Mouse (Mus musculus) lung, embryonic 15.5 days (tissue): ENCODE data around the gene Shroom3. TPM values are rescaled to one million over a fixed set of nuclear protein-coding genes. Genes with fewer than 3 reads are reported as not detected.
A peak's percentile ranks its signal among the peaks of the same experiment; 100 is the strongest.

ENCODE experiments used
- ATAC-seq: fragments of 200-750 bp; cut with Nextera tagmentation; 2 replicates; pipeline ENCODE4 v1.8.0; 2017; ENCODE audit warnings: moderate number of reproducible peaks, borderline replicate concordance; ENCODE audit not compliant: low FRiP score, low TSS enrichment; ENCODE audit errors: extremely low read depth
- H3K27ac ChIP-seq: fragments of 300-500 bp; sonication (generic); 2 replicates; pipeline ENCODE4 v1.5.1; 2015; ENCODE audit warnings: moderate library complexity, mild to moderate bottlenecking, inconsistent platforms
- H3K27me3 ChIP-seq: fragments of 300-500 bp; sonication (generic); 2 replicates; pipeline ENCODE4 v1.6.1; 2015; ENCODE audit warnings: inconsistent platforms
- H3K36me3 ChIP-seq: fragments of 300-500 bp; sonication (generic); 2 replicates; pipeline ENCODE4 v1.6.1; 2015; ENCODE audit warnings: inconsistent platforms
- H3K4me1 ChIP-seq: fragments of 300-500 bp; sonication (generic); 2 replicates; pipeline ENCODE4 v1.6.1; 2015; ENCODE audit warnings: inconsistent platforms
- H3K4me2 ChIP-seq: fragments of 300-500 bp; sonication (generic); 2 replicates; pipeline ENCODE4 v1.6.1; 2015; ENCODE audit warnings: inconsistent platforms, mild to moderate bottlenecking, moderate library complexity
- H3K4me3 ChIP-seq: fragments of 300-500 bp; sonication (generic); 2 replicates; pipeline ENCODE4 v1.5.1; 2015; ENCODE audit warnings: mild to moderate bottlenecking, inconsistent platforms
- H3K9ac ChIP-seq: fragments of 300-500 bp; sonication (generic); 2 replicates; pipeline ENCODE4 v1.6.1; 2015; ENCODE audit warnings: inconsistent platforms
- H3K9me3 ChIP-seq: fragments of 300-500 bp; sonication (generic); 2 replicates; pipeline ENCODE4 v1.6.1; 2016; ENCODE audit warnings: inconsistent platforms
- WGBS: fragments of 180-500 bp; shearing (Covaris S2); methylation state at CpG from one replicate; pipeline ENCODE4 v1.1.7; 2015; 5-methylcytosine and 5-hydroxymethylcytosine counted together
- polyA plus RNA-seq: library from polyadenylated mRNA; unstranded; fragments of >200 nt; fragmentation: Nextera tagmentation; extraction: Ambion mirVana; gene quantifications from 2 replicates; pipeline ENCODE4 v1.2.1, GENCODE M21; 2015

The Shroom3 gene
- polyA plus RNA-seq, 1 experiment from 2014 or later = 5.3 TPM

GRCm38 (mm10) chr5:92948972-92949745, 265.9 kb downstream of the Shroom3 start:
- no peak overlapping the region for H3K4me2 ChIP-seq
- H3K9ac ChIP-seq = no peak overlapping the region
- H3K27me3 ChIP-seq = no peaks in the 10 kb centered on the region
- H3K9me3 ChIP-seq = no peaks in the 10 kb centered on the region
- no peak overlapping the region for H3K27ac ChIP-seq
- peak; percentile 40; the same call in 1 of the 2 replicates for ATAC-seq
- H3K4me1 ChIP-seq = peaks cover 9% of the 10 kb centered on the region
- 48% methylated on average over 14 of the region's 14 CpGs for whole genome bisulfite sequencing
- no peak overlapping the region for H3K4me3 ChIP-seq
- peaks cover 18% of the 10 kb centered on the region for H3K36me3 ChIP-seq

- Histone ChIP-seq H3K4me1 (peaks cover 10% of the 10 kb centered on the region), H3K27ac (no peak overlapping the region), H3K9ac (no peak overlapping the region), H3K36me3 (peaks cover 20% of the 10 kb centered on the region), H3K4me3 (no peak overlapping the region), H3K27me3 (no peaks in the 10 kb centered on the region), H3K9me3 (no peaks in the 10 kb centered on the region), H3K4me2 (no peak overlapping the region)
- no peak for ATAC-seq
- 83% methylated on average over 14 of the region's 14 CpGs for WGBS
These were observed 267.3 kb downstream of the Shroom3 start for GRCm38 (mm10) chr5:92950583-92950982.

DNA sequence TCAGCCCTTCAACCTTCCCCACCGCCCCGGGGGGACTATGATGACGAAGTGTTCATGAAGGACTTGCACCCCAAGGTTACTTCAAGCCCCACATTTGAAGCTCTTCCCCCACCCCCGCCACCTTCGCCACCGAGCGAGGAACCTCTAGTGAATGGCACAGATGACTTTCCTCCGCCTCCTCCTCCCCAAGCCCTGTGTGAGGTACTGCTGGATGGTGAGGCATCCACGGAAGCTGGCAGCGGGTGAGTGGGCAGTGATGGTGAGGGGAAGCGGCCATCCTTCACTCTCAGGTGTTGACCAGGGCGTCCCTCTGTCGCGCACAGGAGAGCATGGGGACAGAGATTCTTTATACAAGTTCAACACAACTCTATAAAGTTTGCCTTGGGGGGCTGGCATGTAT, 267.8 kb downstream of the Shroom3 start:
- Histone ChIP-seq H3K27ac (no peak overlapping the region), H3K4me3 (no peak overlapping the region), H3K9ac (no peak overlapping the region), H3K27me3 (no peaks in the 10 kb centered on the region), H3K4me2 (no peak overlapping the region), H3K4me1 (peaks cover 10% of the 10 kb centered on the region), H3K9me3 (no peaks in the 10 kb centered on the region), H3K36me3 (peaks cover 25% of the 10 kb centered on the region)
- ATAC-seq = no peak
- 95% methylated on average over 14 of the region's 14 CpGs for WGBS

GRCm38 (mm10) chr5:92953865-92954264, 270.6 kb downstream of the Shroom3 start:
- no peak overlapping the region for H3K9ac ChIP-seq
- no peak overlapping the region for H3K4me3 ChIP-seq
- H3K27ac ChIP-seq = no peak overlapping the region
- H3K4me2 ChIP-seq = no peak overlapping the region
- ATAC-seq = no peak
- H3K27me3 ChIP-seq = no peaks in the 10 kb centered on the region
- peaks cover 29% of the 10 kb centered on the region for H3K36me3 ChIP-seq
- 86% methylated on average over 8 of the region's 8 CpGs for WGBS
- H3K4me1 ChIP-seq = peaks cover 10% of the 10 kb centered on the region
- no peaks in the 10 kb centered on the region for H3K9me3 ChIP-seq

- 25% methylated on average over 10 of the region's 10 CpGs for WGBS
- no peak overlapping the region for H3K4me3 ChIP-seq
- no peak overlapping the region for H3K9ac ChIP-seq
- H3K27ac ChIP-seq = no peak overlapping the region
- no peak overlapping the region for H3K4me2 ChIP-seq
- ATAC-seq = peak; percentile 28; the same call in 1 of the 2 replicates
- H3K36me3 ChIP-seq = peaks cover 29% of the 10 kb centered on the region
- H3K9me3 ChIP-seq = no peaks in the 10 kb centered on the region
- H3K4me1 ChIP-seq = peaks cover 7% of the 10 kb centered on the region
- no peaks in the 10 kb centered on the region for H3K27me3 ChIP-seq
These were observed 271.1 kb downstream of the Shroom3 start for GRCm38 (mm10) chr5:92954323-92954722.

GRCm38 (mm10) chr5:92954827-92955475, 271.7 kb downstream of the Shroom3 start:
- H3K4me2 ChIP-seq = no peak overlapping the region
- peaks cover 29% of the 10 kb centered on the region for H3K36me3 ChIP-seq
- H3K27me3 ChIP-seq = no peaks in the 10 kb centered on the region
- H3K9ac ChIP-seq = no peak overlapping the region
- ATAC-seq = peak; percentile 46; the same call in 1 of the 2 replicates
- peaks cover 10% of the 10 kb centered on the region; the same call in 1 of the 2 replicates for H3K4me1 ChIP-seq
- no peak overlapping the region for H3K4me3 ChIP-seq
- no peak overlapping the region for H3K27ac ChIP-seq
- WGBS = 41% methylated on average over 6 of the region's 6 CpGs
- H3K9me3 ChIP-seq = no peaks in the 10 kb centered on the region

- H3K9me3 ChIP-seq = no peaks in the 10 kb centered on the region
- H3K4me1 ChIP-seq = peaks cover 26% of the 10 kb centered on the region
- H3K4me2 ChIP-seq = no peak overlapping the region
- peaks cover 11% of the 10 kb centered on the region; the same call in 1 of the 2 replicates for H3K36me3 ChIP-seq
- no peak overlapping the region for H3K27ac ChIP-seq
- no peak overlapping the region for H3K4me3 ChIP-seq
- ATAC-seq = no peak
- 79% methylated on average over 10 of the region's 10 CpGs for WGBS
- H3K27me3 ChIP-seq = no peaks in the 10 kb centered on the region
- no peak overlapping the region for H3K9ac ChIP-seq
These were observed 276.1 kb downstream of the Shroom3 start for GRCm38 (mm10) chr5:92959287-92959686.

DNA sequence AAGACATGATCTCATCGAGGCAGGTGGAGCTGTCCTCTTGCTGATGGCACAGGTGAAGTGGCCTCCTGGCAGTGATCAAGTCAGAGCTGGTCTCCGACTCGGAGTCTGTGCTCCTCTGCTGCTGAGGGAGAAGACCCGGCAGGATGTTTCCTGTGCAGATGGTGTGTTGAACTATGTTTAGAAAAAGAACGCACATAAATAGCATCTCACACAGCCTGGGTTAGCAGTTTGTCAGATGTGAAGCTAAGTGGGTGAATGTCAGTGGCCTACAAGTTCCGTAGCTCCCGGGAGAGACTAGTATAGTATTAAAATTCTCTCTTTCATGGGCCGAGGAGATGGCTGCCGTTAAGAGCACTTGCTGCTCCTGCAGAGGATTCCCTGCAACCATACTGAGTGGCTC, 276.5 kb downstream of the Shroom3 start:
- peaks cover 26% of the 10 kb centered on the region for H3K4me1 ChIP-seq
- no peak for ATAC-seq
- H3K27ac ChIP-seq = 0 out of 2 replicates have a peak overlapping the region, but pooled peaks have one; percentile 15
- H3K9me3 ChIP-seq = no peaks in the 10 kb centered on the region
- WGBS = 48% methylated on average over 9 of the region's 9 CpGs
- H3K27me3 ChIP-seq = no peaks in the 10 kb centered on the region
- no peak overlapping the region for H3K9ac ChIP-seq
- no peak overlapping the region for H3K4me2 ChIP-seq
- H3K4me3 ChIP-seq = no peak overlapping the region
- peaks cover 13% of the 10 kb centered on the region; the same call in 1 of the 2 replicates for H3K36me3 ChIP-seq

DNA sequence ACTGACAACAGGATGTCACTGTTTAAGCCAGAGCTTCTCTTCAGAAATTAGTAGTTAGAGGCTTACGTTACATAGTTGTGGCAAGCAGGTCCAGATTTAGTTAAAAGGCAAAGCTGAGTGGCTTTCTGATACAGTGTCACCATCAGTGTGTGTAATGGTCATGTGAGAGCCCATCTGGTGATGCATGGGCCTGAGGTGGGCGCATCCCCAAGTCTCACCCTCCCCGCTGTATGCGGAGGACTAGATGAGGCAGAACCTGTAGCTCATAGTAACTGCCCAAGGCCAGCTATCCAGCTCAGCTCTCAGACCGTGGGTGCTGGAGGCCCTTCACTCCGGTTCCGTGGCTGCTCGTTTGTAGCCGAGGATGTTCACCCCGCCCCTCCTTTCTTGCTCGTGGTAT, 278.1 kb downstream of the Shroom3 start:
- Histone ChIP-seq H3K4me2 (peak overlapping the region; percentile 10; the same call in 1 of the 2 replicates), H3K27me3 (no peaks in the 10 kb centered on the region)

DNA sequence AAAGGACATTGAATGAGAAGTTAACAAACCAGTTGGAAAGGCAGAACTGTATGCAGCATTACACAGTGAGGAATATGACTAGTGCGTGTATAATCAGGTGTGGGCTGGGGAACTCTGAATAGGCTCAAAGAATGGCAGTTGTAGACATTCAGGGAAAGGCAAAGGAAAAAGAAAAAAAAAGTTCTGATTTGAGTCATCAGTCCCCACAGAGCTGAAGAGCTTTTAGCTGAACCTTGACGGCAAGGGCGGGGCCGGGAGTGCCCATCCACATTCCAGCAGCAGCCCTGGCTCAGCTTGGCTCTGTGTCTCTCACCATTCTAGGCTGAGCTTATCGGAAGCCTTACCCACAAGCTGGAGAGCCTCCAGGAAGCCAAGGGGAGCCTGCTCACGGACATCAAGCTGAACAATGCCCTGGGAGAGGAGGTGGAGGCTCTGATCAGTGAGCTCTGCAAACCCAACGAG, 278.6 kb downstream of the Shroom3 start:
- ATAC-seq = peak; percentile 72
- peak overlapping the region; percentile 10; the same call in 1 of the 2 replicates for H3K4me2 ChIP-seq
- H3K27ac ChIP-seq = peak overlapping the region; percentile 91
- no peaks in the 10 kb centered on the region for H3K27me3 ChIP-seq
- no peaks in the 10 kb centered on the region for H3K9me3 ChIP-seq
- H3K9ac ChIP-seq = no peak overlapping the region; the same call in 1 of the 2 replicates
- peaks cover 26% of the 10 kb centered on the region for H3K4me1 ChIP-seq
- peaks cover 19% of the 10 kb centered on the region; the same call in 1 of the 2 replicates for H3K36me3 ChIP-seq
- H3K4me3 ChIP-seq = no peak overlapping the region
- WGBS = 43% methylated on average over 7 of the region's 7 CpGs

More for the DNA sequence above, 278.1 kb downstream of the Shroom3 start:
- Histone ChIP-seq H3K9me3 (no peaks in the 10 kb centered on the region), H3K27ac (peak overlapping the region; percentile 91), H3K36me3 (peaks cover 15% of the 10 kb centered on the region; the same call in 1 of the 2 replicates), H3K4me3 (no peak overlapping the region), H3K9ac (no peak overlapping the region; the same call in 1 of the 2 replicates), H3K4me1 (peaks cover 26% of the 10 kb centered on the region)
- peak; percentile 19; the same call in 1 of the 2 replicates for ATAC-seq
- WGBS = 69% methylated on average over 11 of the region's 11 CpGs

- H3K4me1 ChIP-seq = peaks cover 23% of the 10 kb centered on the region
- peaks cover 16% of the 10 kb centered on the region; the same call in 1 of the 2 replicates for H3K36me3 ChIP-seq
- H3K9me3 ChIP-seq = no peaks in the 10 kb centered on the region
- H3K27me3 ChIP-seq = no peaks in the 10 kb centered on the region
- no peak overlapping the region for H3K9ac ChIP-seq
- 69% methylated on average over 13 of the region's 13 CpGs for WGBS
- H3K4me2 ChIP-seq = no peak overlapping the region
- no peak overlapping the region for H3K4me3 ChIP-seq
- H3K27ac ChIP-seq = no peak overlapping the region
- ATAC-seq = no peak
These were observed 281.5 kb downstream of the Shroom3 start for GRCm38 (mm10) chr5:92964691-92965090.

DNA sequence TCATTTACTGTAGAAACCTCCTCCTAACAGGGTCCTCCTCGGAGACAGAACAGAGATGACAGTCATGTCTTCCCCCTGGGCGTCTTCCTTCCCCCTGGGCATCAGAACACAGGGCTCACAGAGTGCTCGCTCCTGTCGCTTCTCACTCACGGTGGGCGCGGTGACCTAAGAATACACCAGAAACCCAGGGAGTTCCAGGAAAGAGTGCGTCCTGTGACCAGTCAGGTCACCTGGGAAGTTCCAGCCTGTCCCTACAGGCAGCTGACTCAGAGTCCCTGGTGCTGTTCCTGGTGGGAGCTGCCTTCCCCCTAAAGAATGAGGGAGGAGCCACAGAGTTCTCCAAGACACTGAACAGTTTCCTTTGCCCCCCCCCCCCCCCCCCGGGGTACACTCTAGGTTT, 283.9 kb downstream of the Shroom3 start:
- Histone ChIP-seq H3K36me3 (peaks cover 16% of the 10 kb centered on the region; the same call in 1 of the 2 replicates), H3K4me1 (peaks cover 4% of the 10 kb centered on the region; the same call in 1 of the 2 replicates)
- no peak for ATAC-seq

More for the DNA sequence above, 283.9 kb downstream of the Shroom3 start:
- H3K9me3 ChIP-seq = no peaks in the 10 kb centered on the region
- WGBS = 84% methylated on average over 9 of the region's 9 CpGs
- no peak overlapping the region for H3K9ac ChIP-seq
- H3K27ac ChIP-seq = no peak overlapping the region
- H3K4me2 ChIP-seq = no peak overlapping the region
- no peaks in the 10 kb centered on the region for H3K27me3 ChIP-seq
- no peak overlapping the region for H3K4me3 ChIP-seq
